Mouse (Mus musculus): ENCODE results near the gene Borcs6. TPM values are rescaled to one million over a fixed set of nuclear protein-coding genes. Genes with fewer than 3 reads are reported as not detected.
"Not testable (repeated sequence)": the region's sequence is repeated elsewhere in the genome, so short reads cannot be mapped to it uniquely, and the experiment has no call there.

Gene Borcs6
- total RNA-seq, 4 experiments from 2014 or later, result 16.1 to 18.7 (median 17.1) TPM

DNA sequence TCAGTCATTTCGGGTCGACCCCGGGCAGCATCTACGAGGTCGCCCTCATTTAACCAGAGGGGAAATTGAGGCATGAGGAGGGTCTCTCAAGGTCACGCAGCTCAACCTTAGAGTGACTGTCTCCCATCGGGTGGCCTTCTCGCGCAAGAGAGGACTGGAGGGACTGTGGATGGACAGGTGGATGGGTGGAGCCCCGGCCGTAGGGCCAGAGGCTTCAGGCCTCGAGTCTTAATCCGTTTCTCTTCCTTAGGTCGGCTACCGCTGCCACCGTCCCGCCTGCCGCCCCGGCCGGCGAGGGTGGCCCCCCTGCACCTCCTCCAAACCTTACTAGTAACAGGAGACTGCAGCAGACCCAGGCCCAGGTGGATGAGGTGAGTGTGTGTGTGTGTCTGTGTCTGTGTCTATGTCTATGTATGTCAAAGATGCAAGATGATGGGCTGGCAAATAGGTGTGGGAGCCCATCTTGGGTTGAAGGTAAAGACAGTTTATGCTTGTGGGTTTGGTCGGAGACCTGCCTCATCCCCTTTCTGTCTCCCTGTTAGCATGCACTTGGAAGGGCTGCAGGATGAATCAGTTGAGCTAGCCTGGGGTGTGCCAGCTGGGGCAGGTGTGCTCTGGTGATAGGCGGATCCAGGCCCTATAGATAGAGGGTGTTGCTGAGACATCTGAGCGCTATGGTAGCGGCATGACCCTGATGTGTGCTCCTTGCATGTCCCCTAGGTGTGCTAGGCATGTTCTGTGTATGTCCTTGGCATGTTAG, 29.5 kb downstream of the Borcs6 start:
- no peak for DNase-seq (ENCODE audit: low spot score)

DNA sequence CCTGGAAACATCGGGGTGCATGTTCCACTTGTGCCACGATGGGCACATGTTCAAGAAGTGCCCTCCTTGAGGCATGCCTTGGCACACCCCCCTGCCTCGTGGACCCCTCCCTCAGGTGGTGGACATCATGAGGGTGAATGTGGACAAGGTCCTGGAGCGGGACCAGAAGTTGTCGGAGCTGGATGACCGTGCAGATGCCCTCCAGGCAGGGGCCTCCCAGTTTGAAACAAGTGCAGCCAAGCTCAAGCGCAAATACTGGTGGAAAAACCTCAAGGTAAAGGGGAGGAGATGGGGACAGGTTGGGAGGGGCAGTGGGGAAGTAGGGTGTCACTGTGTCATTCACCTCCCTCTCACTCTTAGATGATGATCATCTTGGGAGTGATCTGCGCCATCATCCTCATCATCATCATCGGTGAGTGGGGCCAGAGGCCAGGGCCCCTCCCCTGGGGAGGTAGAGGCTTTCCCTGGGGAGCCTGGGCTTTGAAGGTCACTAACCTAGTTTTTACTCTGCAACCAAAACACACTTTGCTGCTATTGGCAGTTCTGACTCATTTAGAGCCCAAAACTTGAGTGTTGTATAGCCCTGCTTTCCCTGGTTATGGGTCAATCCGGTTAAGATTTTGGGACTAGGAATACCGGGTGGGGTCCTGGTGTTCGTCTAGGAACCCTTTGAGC, 30.2 kb downstream of the Borcs6 start:
- no peak for DNase-seq (ENCODE audit: low spot score)

DNA sequence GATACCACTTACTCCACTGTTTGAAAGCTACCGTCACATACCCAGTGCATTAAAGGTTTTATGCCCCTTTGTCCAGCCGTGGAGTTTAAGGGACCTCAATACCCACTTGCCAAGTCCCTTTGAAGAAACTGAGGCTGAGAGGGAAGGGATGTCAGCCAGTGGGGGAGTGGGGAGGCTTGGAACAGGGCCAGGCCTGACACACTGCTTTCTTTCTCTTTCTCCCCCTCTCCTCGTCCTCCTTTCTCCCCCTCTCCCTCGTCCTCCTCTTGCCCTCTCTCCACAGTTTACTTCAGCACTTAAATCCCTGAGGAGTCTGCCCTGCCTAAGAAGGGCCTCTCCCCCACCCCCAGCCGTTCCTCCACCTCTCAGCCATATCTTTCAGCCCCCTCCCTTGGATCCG, 30.9 kb downstream of the Borcs6 start:
- no peak for DNase-seq (ENCODE audit: low spot score)

DNA sequence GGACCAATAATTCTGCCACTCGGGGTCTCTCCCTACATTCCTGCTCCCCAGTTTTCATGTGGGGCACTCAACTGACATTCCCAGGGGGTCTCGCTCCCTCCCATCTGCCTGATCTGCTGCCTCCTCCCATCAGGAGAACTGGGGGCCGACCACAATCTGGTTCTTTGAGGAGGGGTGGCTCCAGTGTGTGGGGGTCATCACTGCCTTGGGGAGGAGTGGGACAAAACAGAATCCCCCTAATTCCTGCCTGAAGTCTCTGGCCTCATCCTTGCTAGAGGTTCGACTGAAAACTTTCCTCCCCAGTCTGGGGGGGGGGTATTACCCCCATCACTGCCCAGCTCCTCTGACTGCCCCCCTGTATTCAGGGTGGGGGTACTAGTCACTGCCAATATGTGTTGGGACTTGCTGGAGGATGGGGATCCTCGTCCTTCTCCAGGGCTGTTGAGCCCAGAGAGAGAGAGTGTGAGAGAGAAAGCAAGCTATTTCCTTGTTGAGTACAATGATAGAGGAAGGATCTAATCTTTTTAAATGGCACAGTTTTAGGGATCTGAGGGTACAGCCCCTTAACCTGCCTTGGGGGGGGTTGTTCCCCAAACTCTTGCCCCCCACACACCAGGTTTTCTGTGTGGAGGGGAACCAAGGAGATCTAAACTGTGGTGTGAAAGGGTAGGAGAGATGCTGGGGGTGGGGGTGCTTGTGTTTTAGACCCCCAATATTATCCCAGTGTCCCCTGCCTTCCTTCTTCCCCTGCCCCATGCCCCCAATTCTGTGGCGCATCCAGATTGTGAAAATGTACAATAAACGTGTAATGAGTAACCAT, 32.3 kb downstream of the Borcs6 start:
- DNase-seq (ENCODE audit: low spot score), result no peak

DNA sequence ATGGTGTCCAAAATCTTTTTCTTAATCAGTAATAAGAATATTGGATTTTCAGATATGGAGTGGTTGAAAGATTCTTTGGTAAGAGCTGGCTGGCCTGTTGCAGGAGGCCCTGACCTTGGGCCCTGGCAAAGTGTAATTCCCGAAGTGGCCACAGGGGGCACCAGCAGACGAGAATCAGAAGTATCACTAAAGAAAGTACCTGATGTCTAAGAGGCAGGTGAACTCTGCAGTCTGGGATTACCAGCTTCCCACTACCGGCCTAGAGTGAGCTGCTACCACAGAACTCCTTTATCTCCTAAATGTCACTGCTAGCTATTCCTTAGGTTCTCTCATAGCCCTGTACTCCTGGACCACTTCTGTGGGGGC, 32.9 kb downstream of the Borcs6 start:
- DNase-seq (ENCODE audit: low spot score), result peak; percentile 88

GRCm38 (mm10) chr11:69092871-69093270, 33.4 kb downstream of the Borcs6 start:
- no peak for DNase-seq (ENCODE audit: low spot score)

- not testable (repeated sequence) for DNase-seq (ENCODE audit: low spot score)
These were observed 34.3 kb downstream of the Borcs6 start for GRCm38 (mm10) chr11:69093856-69094255.

DNA sequence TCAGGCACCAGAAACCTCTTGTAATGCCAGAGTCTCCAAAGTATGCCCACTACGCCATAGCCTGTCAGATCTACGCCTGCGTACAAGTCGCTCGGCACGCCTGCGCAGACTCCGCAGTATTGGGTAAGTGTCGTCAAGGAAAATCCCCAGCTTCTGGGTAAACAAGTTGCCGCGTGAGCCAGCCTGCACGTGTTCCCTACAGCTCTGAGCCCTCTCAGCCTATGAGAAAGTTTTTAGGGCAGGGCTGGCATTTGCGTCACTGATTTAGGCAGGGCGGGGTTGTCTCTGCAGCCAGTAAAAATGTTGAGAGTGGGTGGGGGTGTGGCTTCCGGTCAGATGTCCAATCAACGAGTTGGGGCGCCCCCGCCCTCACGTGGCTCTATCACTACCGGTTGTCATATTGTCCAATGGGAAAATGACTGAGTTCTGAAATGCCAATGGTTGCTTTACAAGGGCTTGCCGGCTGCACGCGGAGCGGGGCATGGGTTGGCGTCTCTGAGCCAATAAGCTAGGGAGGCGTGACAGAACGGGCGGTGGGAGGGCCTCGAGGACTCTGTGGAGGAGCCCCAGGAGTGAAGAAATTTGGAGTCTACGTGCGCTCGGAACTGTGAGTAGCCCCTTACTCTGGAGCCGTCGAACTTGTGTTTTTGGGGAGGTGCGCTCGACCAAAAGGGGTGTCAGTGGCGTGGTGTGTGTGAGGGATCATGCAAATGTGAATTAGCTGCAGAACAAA, 35.3 kb downstream of the Borcs6 start, which contains the start of gene Per1:
Per1 (plus strand) TSS at position 521 of the 733 bp plus-strand sequence.
- DNase-seq (ENCODE audit: low spot score), result peak; percentile 100

DNA sequence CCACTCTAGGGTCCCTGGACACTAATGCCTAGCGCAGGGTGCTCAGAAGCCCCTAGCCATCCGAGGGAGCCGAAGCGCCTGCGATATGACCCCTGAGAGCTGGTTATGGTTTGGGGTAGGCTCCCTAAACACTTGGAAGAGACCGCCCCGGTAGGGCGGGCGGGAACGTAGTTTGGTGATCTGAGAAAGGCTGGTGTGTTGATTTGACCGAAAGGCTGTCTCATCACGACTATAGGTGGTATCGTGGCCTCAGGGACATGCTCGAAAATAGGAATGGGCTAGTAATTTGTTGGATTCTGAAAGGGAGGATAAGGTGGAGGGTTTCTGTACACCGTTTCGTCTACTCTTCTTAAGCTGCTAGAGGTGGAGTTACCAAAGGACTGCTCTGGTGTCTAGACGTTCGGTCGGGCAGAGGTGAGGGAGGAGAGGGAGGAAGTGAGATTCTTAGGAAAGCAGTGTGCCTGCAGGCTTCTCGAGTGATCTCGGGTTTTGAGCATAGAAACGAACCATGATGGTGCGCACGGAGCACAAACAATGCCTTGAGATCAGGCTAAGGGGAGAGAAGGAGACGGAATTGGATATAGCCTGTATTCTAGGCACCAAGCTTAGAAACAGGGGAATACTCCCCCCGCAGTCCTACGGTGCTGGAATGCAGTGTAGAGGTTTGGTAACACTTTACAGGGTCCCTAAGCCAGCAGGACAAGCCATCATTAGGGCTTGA, 36.2 kb downstream of the Borcs6 start:
- DNase-seq (ENCODE audit: low spot score), result peak; percentile 60

- DNase-seq (ENCODE audit: low spot score), result no peak
These were observed 37.0 kb downstream of the Borcs6 start for GRCm38 (mm10) chr11:69096360-69096986.

DNA sequence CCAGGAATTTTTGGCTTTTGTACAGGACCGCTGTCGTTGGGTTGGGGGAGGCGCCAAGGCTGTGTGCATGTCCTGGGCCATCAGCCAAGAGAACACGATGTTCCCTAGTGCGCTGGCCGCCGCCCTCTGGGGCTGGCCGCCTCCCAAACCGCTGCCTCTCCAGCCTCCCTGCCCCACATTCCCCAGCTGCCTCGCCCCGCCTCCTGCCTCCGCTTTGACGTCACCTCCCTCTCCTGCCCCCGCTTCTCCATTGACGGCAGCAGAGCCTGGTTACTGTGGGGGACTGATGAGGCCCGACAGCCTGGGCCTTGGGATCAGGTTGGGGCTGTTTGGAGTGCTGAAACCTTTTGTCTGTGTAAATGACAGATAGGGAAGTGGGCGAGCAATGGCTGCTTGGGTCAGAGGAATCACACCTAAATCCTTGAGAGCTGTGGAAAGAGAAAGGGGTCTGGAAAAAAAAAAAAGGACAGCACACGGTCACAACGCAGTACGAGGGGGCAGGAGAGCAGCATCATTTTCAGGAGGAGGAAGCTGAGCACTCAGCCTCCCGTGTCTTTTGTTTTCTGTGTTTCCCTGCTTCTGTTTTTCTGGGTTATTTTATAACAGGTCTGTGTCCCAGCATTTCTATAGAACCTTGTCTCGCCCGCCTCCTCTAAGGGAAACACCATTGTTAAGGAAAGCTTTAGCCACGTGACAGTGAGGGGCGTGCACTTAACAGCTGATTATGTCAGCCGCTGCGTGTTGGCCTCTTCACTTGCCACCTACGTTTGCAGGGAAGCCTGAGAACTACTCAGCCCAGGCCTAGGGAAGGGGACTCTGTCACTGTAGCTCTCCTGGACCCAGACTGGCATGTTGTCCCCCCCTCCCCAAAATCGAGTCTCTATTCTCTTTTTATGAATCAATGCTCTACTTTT, 37.7 kb downstream of the Borcs6 start:
- peak; percentile 100 for DNase-seq (ENCODE audit: low spot score)

- no peak for DNase-seq (ENCODE audit: low spot score)
These were observed 38.7 kb downstream of the Borcs6 start for GRCm38 (mm10) chr11:69098039-69098761.

DNA sequence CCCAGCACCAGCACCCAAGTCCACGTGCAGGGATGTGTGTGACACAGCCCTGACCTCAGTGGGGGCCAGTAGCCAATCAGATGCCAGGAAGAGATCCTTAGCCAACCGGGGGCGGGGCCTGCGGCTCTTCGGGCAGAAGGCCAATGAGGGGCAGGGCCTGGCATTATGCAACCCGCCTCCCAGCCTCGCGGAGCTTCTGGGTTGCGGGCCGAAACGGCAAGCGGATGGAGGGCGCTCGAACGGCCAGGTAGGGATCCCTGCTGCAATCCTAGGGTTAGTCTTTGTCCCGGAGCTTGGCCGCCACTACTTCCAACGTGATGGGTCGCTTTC, 39.2 kb downstream of the Borcs6 start:
- DNase-seq (ENCODE audit: low spot score), result peak; percentile 99

GRCm38 (mm10) chr11:69099177-69099914, 39.8 kb downstream of the Borcs6 start:
- peak; percentile 96 for DNase-seq (ENCODE audit: low spot score)

GRCm38 (mm10) chr11:69099915-69100345, 40.4 kb downstream of the Borcs6 start:
- DNase-seq (ENCODE audit: low spot score), result peak; percentile 96

- no peak for DNase-seq (ENCODE audit: low spot score)
These were observed 41.3 kb downstream of the Borcs6 start for GRCm38 (mm10) chr11:69100639-69101360.
